Mouse (Mus musculus) heart, adult 2 months (tissue): Measurements from ENCODE around the gene Srsf11. TPM values are rescaled to one million over a fixed set of nuclear protein-coding genes. Genes with fewer than 3 reads are reported as not detected.

Experiments
- DNase-seq, 2 experiments: peaks; one replicate each; pipeline ENCODE4 v3.0.0; 2021
- H3K27ac ChIP-seq: fragments of 200-600 bp; 2 replicates; pipeline ENCODE4 v1.8.1; 2022
- H3K27me3 ChIP-seq: fragments of 200-500 bp; 2 replicates; pipeline ENCODE4 v1.6.1; 2012; ENCODE audit warnings: mild to moderate bottlenecking, low read length, inconsistent platforms, mixed read lengths; ENCODE audit not compliant: control insufficient read depth, insufficient read depth
- H3K36me3 ChIP-seq: fragments of 200-500 bp; 2 replicates; pipeline ENCODE4 v1.6.1; 2012; ENCODE audit warnings: low read length, inconsistent platforms; ENCODE audit not compliant: control insufficient read depth, insufficient read depth
- H3K4me1 ChIP-seq: fragments of 200-500 bp; 2 replicates; pipeline ENCODE4 v1.6.1; 2011; ENCODE audit warnings: low read length; ENCODE audit not compliant: control insufficient read depth, insufficient read depth
- H3K4me3 ChIP-seq: fragments of 200-600 bp; 2 replicates; pipeline ENCODE4 v1.8.1; 2022
- H3K79me2 ChIP-seq: fragments of 200-500 bp; replicated peaks from 2 replicates; pipeline ENCODE4 v1.6.1; 2012; ENCODE audit warnings: mild to moderate bottlenecking, inconsistent platforms, low read length, moderate library complexity, mixed read lengths; ENCODE audit not compliant: control insufficient read depth, insufficient read depth
- H3K9ac ChIP-seq: fragments of 200-500 bp; 2 replicates; pipeline ENCODE4 v1.6.1; 2012; ENCODE audit warnings: low read depth, mild to moderate bottlenecking, control low read depth, inconsistent platforms, low read length, mixed read lengths
- CTCF ChIP-seq: fragments of 200-600 bp; IDR thresholded peaks from 2 replicates; pipeline ENCODE4 v1.8.1; 2022; ENCODE audit warnings: antibody characterized with exemption, mild to moderate bottlenecking, moderate library complexity
- EP300 ChIP-seq: fragments of 200-500 bp; IDR thresholded peaks from 2 replicates; pipeline ENCODE4 v1.6.1; 2011; ENCODE audit warnings: low read depth, low read length, control low read depth; ENCODE audit not compliant: insufficient read depth
- POLR2A ChIP-seq: fragments of 200-500 bp; IDR thresholded peaks from 2 replicates; pipeline ENCODE4 v1.6.1; 2011; ENCODE audit warnings: mild to moderate bottlenecking, low read depth, low read length, control low read depth; ENCODE audit not compliant: insufficient read depth
- WGBS: fragments of 180-500 bp; shearing (Covaris S2); methylation state at CpG from one replicate; pipeline ENCODE4 v1.1.7; 2018; 5-methylcytosine and 5-hydroxymethylcytosine counted together
- intact Hi-C: fragments of 180-260 bp; cut with DNase I; formaldehyde crosslinking; loops from one replicate; pipeline ENCODE4 v1.15.1; 2025
- polyA plus RNA-seq: library from polyadenylated mRNA; depleted of rRNA; stranded (reverse); fragments of >200 nt; gene quantifications from 2 replicates; pipeline ENCODE4 v1.2.3, GENCODE M21; 2012
- total RNA-seq, 2 experiments: library from RNA; stranded (reverse); gene quantifications; 2 replicates each; pipeline ENCODE4 v1.2.3; 2021

The Srsf11 gene
- total and polyA plus RNA-seq, 3 experiments = 32.4 to 114 (median 36.9) TPM

GRCm38 (mm10) chr3:158038106-158038505 is 1.7 kb upstream of the Srsf11 start:
- H3K4me1 ChIP-seq = peaks cover 1% of the 10 kb centered on the region; the same call in 1 of the 2 replicates
- no peak overlapping the region for H3K9ac ChIP-seq
- peaks cover 12% of the 10 kb centered on the region for H3K36me3 ChIP-seq
- DNase-seq = no peak
- peaks cover 4% of the 10 kb centered on the region for H3K79me2 ChIP-seq
- TF ChIP-seq CTCF (no peak), POLR2A (no peak), EP300 (no peak)
- H3K27ac ChIP-seq = no peak overlapping the region
- 74% methylated on average over 3 of the region's 3 CpGs for WGBS
- H3K27me3 ChIP-seq = no peaks in the 10 kb centered on the region
- no peak overlapping the region for H3K4me3 ChIP-seq
- intact Hi-C loops = no loop called here

- no peak for DNase-seq
- H3K9ac ChIP-seq = peak overlapping the region; percentile 96
- intact Hi-C loops = loop anchor here (1.0 kb wide), 1 partner anchor 90 kb away; no protein-coding TSS in a partner anchor
- peaks cover 15% of the 10 kb centered on the region for H3K36me3 ChIP-seq
- peaks cover 4% of the 10 kb centered on the region for H3K79me2 ChIP-seq
- H3K27ac ChIP-seq = peak overlapping the region; percentile 93
- peak overlapping the region; percentile 95 for H3K4me3 ChIP-seq
- WGBS = 2% methylated on average over 11 of the region's 11 CpGs
- H3K4me1 ChIP-seq = peaks cover 2% of the 10 kb centered on the region; the same call in 1 of the 2 replicates
- no peak for TF ChIP-seq CTCF
- no peaks in the 10 kb centered on the region for H3K27me3 ChIP-seq
Measured at GRCm38 (mm10) chr3:158035866-158036265, 573 bp downstream of the Srsf11 start.

- WGBS = 3% methylated on average over 4 of the region's 4 CpGs
- Histone ChIP-seq H3K79me2 (peaks cover 4% of the 10 kb centered on the region), H3K4me3 (peak overlapping the region; percentile 89), H3K27me3 (no peaks in the 10 kb centered on the region), H3K27ac (peak overlapping the region; percentile 68), H3K36me3 (peaks cover 27% of the 10 kb centered on the region), H3K4me1 (peaks cover 4% of the 10 kb centered on the region; the same call in 1 of the 2 replicates), H3K9ac (no peak overlapping the region)
- intact Hi-C loops = no loop called here
- DNase-seq = no peak
- TF ChIP-seq POLR2A (no peak), EP300 (no peak), CTCF (no peak)
Measured at GRCm38 (mm10) chr3:158032106-158032505, 4.3 kb downstream of the Srsf11 start.

- H3K27me3 ChIP-seq = no peaks in the 10 kb centered on the region
- under 1% methylated on average over 61 of the region's 61 CpGs for WGBS
Measured at GRCm38 (mm10) chr3:158031371-158031925, 5.0 kb downstream of the Srsf11 start.

GRCm38 (mm10) chr3:158009762-158010320 is 26.6 kb downstream of the Srsf11 start:
- Histone ChIP-seq H3K27me3 (no peaks in the 10 kb centered on the region), H3K4me1 (no peaks in the 10 kb centered on the region), H3K27ac (no peak overlapping the region), H3K36me3 (no peaks in the 10 kb centered on the region; the same call in none of the 2 replicates), H3K9ac (no peak overlapping the region), H3K79me2 (no peaks in the 10 kb centered on the region), H3K4me3 (no peak overlapping the region)
- TF ChIP-seq POLR2A = no peak
- TF ChIP-seq EP300 = no peak
- TF ChIP-seq CTCF = no peak
- WGBS = 42% methylated on average over 1 of the region's 1 CpGs
- intact Hi-C loops = no loop called here
- no peak for DNase-seq

More at GRCm38 (mm10) chr3:158031371-158031925, 5.0 kb downstream of the Srsf11 start:
- TF ChIP-seq POLR2A (peak; percentile 25; the same call in 1 of the 2 replicates), EP300 (peak; percentile 33; the same call in 1 of the 2 replicates), CTCF (no peak)
- peak overlapping the region; percentile 89 for H3K4me3 ChIP-seq
- intact Hi-C loops = no loop called here
- H3K4me1 ChIP-seq = peaks cover 4% of the 10 kb centered on the region; the same call in 1 of the 2 replicates
- H3K79me2 ChIP-seq = peaks cover 4% of the 10 kb centered on the region; the same call in 1 of the 2 replicates
- H3K36me3 ChIP-seq = peaks cover 27% of the 10 kb centered on the region
- H3K27ac ChIP-seq = peak overlapping the region; percentile 68
- DNase-seq = peak; percentile 91
- H3K9ac ChIP-seq = peak overlapping the region; percentile 93

GRCm38 (mm10) chr3:158008647-158009046 is 27.8 kb downstream of the Srsf11 start:
- H3K36me3 ChIP-seq = no peaks in the 10 kb centered on the region; the same call in none of the 2 replicates
- intact Hi-C loops = no loop called here
- H3K4me3 ChIP-seq = no peak overlapping the region
- 54% methylated on average over 1 of the region's 1 CpGs for WGBS
- no peaks in the 10 kb centered on the region for H3K79me2 ChIP-seq
- no peaks in the 10 kb centered on the region for H3K4me1 ChIP-seq
- TF ChIP-seq EP300 (no peak), CTCF (no peak), POLR2A (no peak)
- no peak for DNase-seq
- H3K9ac ChIP-seq = no peak overlapping the region
- H3K27me3 ChIP-seq = no peaks in the 10 kb centered on the region
- no peak overlapping the region for H3K27ac ChIP-seq
